Comparison of ENCODE assay signal across 18 mouse cellular contexts in genomic region chr19:7334049-7334448, GRCm38 (mm10). TPM values are rescaled to one million over a fixed set of nuclear protein-coding genes. Genes with fewer than 3 reads are reported as not detected.
DNase-seq lines count a peak whose midpoint lies in the region; ATAC-seq and TF ChIP-seq lines count a peak whose summit lies in the region.
"Had no signal": no experiment of that assay in that cellular context is flagged by ENCODE, and none has a peak within 500 bp of the region (broad histone marks: within the 10 kb centered on the region; RNA-seq: fewer than 3 reads in every experiment).

No protein-coding gene starts in this region.

- peaks cover 8% of the 10 kb centered on the region for H3K4me1 ChIP-seq in ES-Bruce4 (ENCODE audit: control insufficient read depth, insufficient read depth, low read length)
- peaks cover 37% of the 10 kb centered on the region for H3K4me1 ChIP-seq in embryonic facial prominence, embryonic 15.5 days
- peaks cover 42% of the 10 kb centered on the region for H3K4me1 ChIP-seq in kidney, embryonic 16.5 days (ENCODE audit: insufficient read depth, low read length)
- peaks cover 11% of the 10 kb centered on the region; the same call in 1 of the 2 replicates for H3K4me1 ChIP-seq in lung, postnatal 0 days (ENCODE audit: insufficient read depth, low read depth, low read length)

- no peaks in the 10 kb centered on the region for H3K27me3 ChIP-seq in ES-Bruce4 (ENCODE audit: control insufficient read depth, insufficient read depth, low read length, poor library complexity, severe bottlenecking)
- H3K27me3 ChIP-seq in embryonic facial prominence, embryonic 15.5 days, result no peaks in the 10 kb centered on the region
- no peaks in the 10 kb centered on the region for H3K27me3 ChIP-seq in kidney, embryonic 16.5 days (ENCODE audit: insufficient read depth, low read length)
- no peaks in the 10 kb centered on the region for H3K27me3 ChIP-seq in lung, postnatal 0 days (replicated peaks; ENCODE audit: insufficient read depth, low read length)
- H3K27me3 ChIP-seq: forebrain, embryonic 13.5 days; limb, embryonic 13.5 days had no signal

- WGBS in embryonic facial prominence, embryonic 15.5 days, result 55% methylated on average over 2 of the region's 2 CpGs
- WGBS in kidney, embryonic 16.5 days, result 26% methylated on average over 2 of the region's 2 CpGs
- WGBS in lung, postnatal 0 days, result 37% methylated on average over 2 of the region's 2 CpGs

- no peak for TF ChIP-seq POLR2A in ES-Bruce4 (IDR thresholded peaks at IDR 0.05; ENCODE audit: insufficient read depth, low read length)

- no peak overlapping the region for H3K4me3 ChIP-seq in ES-Bruce4 (ENCODE audit: low read depth, low read length)
- no peak overlapping the region for H3K4me3 ChIP-seq in embryonic facial prominence, embryonic 15.5 days (replicated peaks)
- no peak overlapping the region for H3K4me3 ChIP-seq in kidney, embryonic 16.5 days (ENCODE audit: low read length)
- H3K4me3 ChIP-seq in lung, postnatal 0 days (ENCODE audit: low read depth, low read length), result no peak overlapping the region
- H3K4me3 ChIP-seq in left cerebral cortex, adult 2 months, result no peak overlapping the region
- H3K4me3 ChIP-seq: forebrain, embryonic 13.5 days; gastrocnemius, adult 2 months; heart, embryonic 10.5 days; layer of hippocampus, adult 2 months; limb, embryonic 13.5 days; midbrain, embryonic 10.5 days; myocyte had no signal

- H3K27ac ChIP-seq in ES-Bruce4 (ENCODE audit: insufficient read depth, low read length), result 0 out of 2 replicates have a peak overlapping the region, but pooled peaks have one; percentile 12
- H3K27ac ChIP-seq in embryonic facial prominence, embryonic 15.5 days (replicated peaks), result peak overlapping the region; percentile 39
- peak overlapping the region; percentile 76 for H3K27ac ChIP-seq in kidney, embryonic 16.5 days (ENCODE audit: low read length)
- H3K27ac ChIP-seq in lung, postnatal 0 days (ENCODE audit: low read length), result 0 out of 2 replicates have a peak overlapping the region, but pooled peaks have one; percentile 10
- H3K27ac ChIP-seq in left cerebral cortex, adult 2 months, result no peak overlapping the region
- H3K27ac ChIP-seq: forebrain, embryonic 13.5 days; gastrocnemius, adult 2 months; heart, embryonic 10.5 days; layer of hippocampus, adult 2 months; limb, embryonic 13.5 days; midbrain, embryonic 10.5 days had no signal

- H3K4me2 ChIP-seq in embryonic facial prominence, embryonic 15.5 days (replicated peaks), result no peak overlapping the region
- no peak overlapping the region for H3K4me2 ChIP-seq in kidney, embryonic 16.5 days (replicated peaks; ENCODE audit: low read depth, low read length)
- no peak overlapping the region for H3K4me2 ChIP-seq in lung, postnatal 0 days (replicated peaks; ENCODE audit: low read depth, low read length)
- H3K4me2 ChIP-seq: forebrain, embryonic 13.5 days; limb, embryonic 13.5 days had no signal

- TF ChIP-seq EP300 in ES-Bruce4 (IDR thresholded peaks at IDR 0.05; ENCODE audit: insufficient read depth, low read depth, low read length), result peak; percentile 59
- no peak for TF ChIP-seq EP300 in lung, postnatal 0 days (IDR thresholded peaks at IDR 0.05)

- no peak overlapping the region for H3K9ac ChIP-seq in ES-Bruce4 (ENCODE audit: low read depth, poor library complexity, severe bottlenecking)
- H3K9ac ChIP-seq in embryonic facial prominence, embryonic 15.5 days, result no peak overlapping the region
- H3K9ac ChIP-seq in kidney, embryonic 16.5 days (replicated peaks; ENCODE audit: low read length), result no peak overlapping the region
- H3K9ac ChIP-seq in lung, postnatal 0 days (replicated peaks; ENCODE audit: low read depth), result no peak overlapping the region
- H3K9ac ChIP-seq: forebrain, embryonic 13.5 days; limb, embryonic 13.5 days had no signal

- no peak for ATAC-seq in embryonic facial prominence, embryonic 15.5 days (ENCODE audit: insufficient number of reproducible peaks, low FRiP score, low TSS enrichment, low read depth)
- peak; percentile 87 for ATAC-seq in kidney, embryonic 16.5 days (ENCODE audit: low FRiP score, low TSS enrichment)
- peak; percentile 89 for ATAC-seq in lung, postnatal 0 days
- ATAC-seq: forebrain, embryonic 13.5 days had no signal

- intact Hi-C loops in left cerebral cortex, adult 2 months (cut with DNase I), result no loop called here

- no peaks in the 10 kb centered on the region for H3K36me3 ChIP-seq in ES-Bruce4 (ENCODE audit: control insufficient read depth, insufficient read depth, low read length, poor library complexity, severe bottlenecking)
- 0 out of 2 replicates have a peak, but pooled peaks cover 5% of the 10 kb centered on the region for H3K36me3 ChIP-seq in embryonic facial prominence, embryonic 15.5 days
- H3K36me3 ChIP-seq in kidney, embryonic 16.5 days (ENCODE audit: insufficient read depth, low read length), result no peaks in the 10 kb centered on the region
- no peaks in the 10 kb centered on the region for H3K36me3 ChIP-seq in lung, postnatal 0 days (ENCODE audit: insufficient read depth, low read length)

- TF ChIP-seq CTCF in ES-Bruce4 (IDR thresholded peaks at IDR 0.05; ENCODE audit: low read depth, low read length), result no peak
- TF ChIP-seq CTCF in lung, postnatal 0 days (IDR thresholded peaks at IDR 0.05), result no peak
- TF ChIP-seq CTCF in left cerebral cortex, adult 2 months (IDR thresholded peaks at IDR 0.05), result no peak

- DNase-seq in lung, postnatal 0 days (ENCODE audit: low spot score), result peak; percentile 75
- no peak for DNase-seq in adrenal gland, postnatal 25 days
- DNase-seq in adrenal gland, adult 2 months, result no peak
- no peak for DNase-seq in left cerebral cortex, adult 2 months (ENCODE audit: extremely low spot score in 1 of 2, low spot score in 2 of 2)
- no peak for DNase-seq in layer of hippocampus, adult 9-10 months (ENCODE audit: low spot score)
- DNase-seq: adrenal gland, postnatal 36 days; cerebellum, adult 11-12 months; gastrocnemius, adult 2 months; thymus, adult 2 months had no signal

- no peaks in the 10 kb centered on the region for H3K9me3 ChIP-seq in ES-Bruce4 (replicated peaks; ENCODE audit: control insufficient read depth, insufficient read depth, low read length, poor library complexity, severe bottlenecking)
- no peaks in the 10 kb centered on the region for H3K9me3 ChIP-seq in embryonic facial prominence, embryonic 15.5 days (replicated peaks)
- H3K9me3 ChIP-seq in kidney, embryonic 16.5 days (ENCODE audit: low read length), result no peaks in the 10 kb centered on the region
- no peaks in the 10 kb centered on the region for H3K9me3 ChIP-seq in lung, postnatal 0 days (ENCODE audit: low read length)
- H3K9me3 ChIP-seq: forebrain, embryonic 13.5 days; heart, embryonic 10.5 days; limb, embryonic 13.5 days; midbrain, embryonic 10.5 days had no signal

RNA-seq across cellular contexts. Expression of gene Mark2, which starts 7.6 kb away (rescaled TPM):
- 52.1 and 60.5 TPM in 2 replicates for polyA plus RNA-seq in ES-Bruce4 (2011; ENCODE audit: insufficient read depth, insufficient read length, low read depth, missing spikeins)
- polyA plus RNA-seq in embryonic facial prominence, embryonic 15.5 days (2015; fragmentation: Nextera tagmentation; extraction: Ambion mirVana), result 54.9 and 60.2 TPM in 2 replicates
- polyA plus RNA-seq in kidney, embryonic 16.5 days (2015; fragmentation: Nextera tagmentation; extraction: Ambion mirVana), result 40.6 and 44.9 TPM in 2 replicates
- polyA plus RNA-seq in lung, postnatal 0 days (2015; fragmentation: Nextera tagmentation; extraction: Ambion mirVana), result 29.8 and 35.9 TPM in 2 replicates
- total RNA-seq in adrenal gland, postnatal 25 days (2021), result 85.5 and 96.0 TPM in 2 replicates
- 10 to 100 TPM; 70.2 to 71.5 TPM for total RNA-seq in adrenal gland, adult 2 months (2021)
- 104 and 124 TPM in 2 replicates for polyA plus RNA-seq in adrenal gland, adult 2 months (2012; rRNA removed)
- 100 to 1,000 TPM; 133 to 148 TPM for total RNA-seq in left cerebral cortex, adult 2 months (2021)

RNA-seq across cellular contexts. Expression of gene Spindoc, which starts 48.7 kb away (rescaled TPM):
- 43.8 and 56.3 TPM in 2 replicates for polyA plus RNA-seq in ES-Bruce4 (2011; ENCODE audit: insufficient read depth, insufficient read length, low read depth, missing spikeins)
- polyA plus RNA-seq in embryonic facial prominence, embryonic 15.5 days (2015; fragmentation: Nextera tagmentation; extraction: Ambion mirVana), result 30.1 and 36.2 TPM in 2 replicates
- 33.2 and 35.7 TPM in 2 replicates for polyA plus RNA-seq in kidney, embryonic 16.5 days (2015; fragmentation: Nextera tagmentation; extraction: Ambion mirVana)
- polyA plus RNA-seq in lung, postnatal 0 days (2015; fragmentation: Nextera tagmentation; extraction: Ambion mirVana), result 16.1 and 17.2 TPM in 2 replicates
- total RNA-seq in adrenal gland, postnatal 25 days (2021), result 20.9 and 21.1 TPM in 2 replicates
- 10 to 100 TPM; 17.5 to 25.5 TPM for total RNA-seq in adrenal gland, adult 2 months (2021)
- 18.3 and 18.8 TPM in 2 replicates for polyA plus RNA-seq in adrenal gland, adult 2 months (2012; rRNA removed)
- total RNA-seq in left cerebral cortex, adult 2 months (2021), result 10 to 100 TPM; 27.9 to 28.0 TPM
